Mouse (Mus musculus) Patski (cell line): ENCODE data around the gene Tfcp2. TPM values are rescaled to one million over a fixed set of nuclear protein-coding genes. Genes with fewer than 3 reads are reported as not detected.
"Not testable (repeated sequence)": the region's sequence is repeated elsewhere in the genome, so short reads cannot be mapped to it uniquely, and the experiment has no call there.

Source experiments
- ATAC-seq: fragments of 100-300 bp; one replicate; pipeline ENCODE4 v1.8.0; 2021
- CTCF ChIA-PET: fragments of 350-600 bp; sonication (Branson Sonifier 250); formaldehyde crosslinking; loops from one replicate; lab custom pipeline; 2022; ENCODE audit warnings: inconsistent platforms; lab: Charles Lee
- POLR2A ChIA-PET: fragments of 350-600 bp; sonication (Branson Sonifier 250); formaldehyde crosslinking; loops from one replicate; lab custom pipeline; 2022; ENCODE audit warnings: antibody characterized with exemption, inconsistent platforms; lab: Charles Lee
- DNase-seq: peaks from one replicate; pipeline ENCODE4 v3.0.0-alpha.2; 2011; ENCODE audit warnings: low read depth, low spot score
- H3K27me3 ChIP-seq: fragments of 371-371 bp; one replicate; pipeline ENCODE4 v1.5.1; 2021
- CTCF ChIP-seq: fragments of 100-300 bp; IDR thresholded peaks from one replicate; pipeline ENCODE4 v1.5.1; 2021
- in situ Hi-C: fragments of 300-500 bp; cut with MboI; formaldehyde crosslinking; loops from 3 replicates; pipeline ENCODE4 v1.11.1; 2018; ENCODE audit warnings: low pct_unique_long_range_greater_than_20kb, mixed read lengths
- polyA plus RNA-seq: library from polyadenylated mRNA; unstranded; gene quantifications from one replicate; pipeline ENCODE4 v1.2.3, GENCODE M21; 2021

Tfcp2 gene
- polyA plus RNA-seq, 1 experiment from 2014 or later: 35.2 TPM

- ATAC-seq: no peak
- in situ Hi-C loops: no loop called here
- ChIA-PET POLR2A (no interaction called here), CTCF (no interaction called here)
- no peak for DNase-seq
- no peak for TF ChIP-seq CTCF
- H3K27me3 ChIP-seq: no peaks in the 10 kb centered on the region
These were observed 14.7 kb upstream of the Tfcp2 start for GRCm38 (mm10) chr15:100566531-100566930.

- no peak for DNase-seq
- POLR2A ChIA-PET: no interaction called here
- in situ Hi-C loops: no loop called here
- H3K27me3 ChIP-seq: no peaks in the 10 kb centered on the region
- CTCF ChIA-PET: interaction anchor here (1.5 kb wide), 1 partner anchor 11 kb away, joined by 3 read pairs; no protein-coding TSS in a partner anchor
- ATAC-seq: no peak
- TF ChIP-seq CTCF: no peak
These were observed 6.1 kb upstream of the Tfcp2 start for GRCm38 (mm10) chr15:100557705-100558433.

- no peak for ATAC-seq
- TF ChIP-seq CTCF: no peak
- no peaks in the 10 kb centered on the region for H3K27me3 ChIP-seq
- CTCF ChIA-PET: interaction anchor here (1.5 kb wide), 1 partner anchor 13 kb away, joined by 3 read pairs; no protein-coding TSS in a partner anchor
- POLR2A ChIA-PET: no interaction called here
- no peak for DNase-seq
- in situ Hi-C loops: no loop called here
These were observed 4.6 kb upstream of the Tfcp2 start for GRCm38 (mm10) chr15:100556378-100556777.

GRCm38 (mm10) chr15:100555965-100556364, 4.2 kb upstream of the Tfcp2 start:
- POLR2A ChIA-PET: no interaction called here
- in situ Hi-C loops: no loop called here
- CTCF ChIA-PET: interaction anchor here (1.5 kb wide), 1 partner anchor 13 kb away, joined by 3 read pairs; no protein-coding TSS in a partner anchor
- no peaks in the 10 kb centered on the region for H3K27me3 ChIP-seq
- no peak for TF ChIP-seq CTCF
- DNase-seq (no peak), ATAC-seq (no peak)

GRCm38 (mm10) chr15:100550280-100550679, 1.5 kb downstream of the Tfcp2 start:
- ATAC-seq: no peak
- ChIA-PET POLR2A (interaction anchor here (1.2 to 1.7 kb wide), 2 partner anchors 8 to 59 kb away, joined by 3 to 4 read pairs; no protein-coding TSS in a partner anchor), CTCF (interaction anchor here (0.8 to 1.3 kb wide), 6 partner anchors 12 to 86 kb away, joined by 3 to 7 read pairs (median 3); no protein-coding TSS in a partner anchor)
- no peak for DNase-seq
- TF ChIP-seq CTCF: no peak
- in situ Hi-C loops: no loop called here
- H3K27me3 ChIP-seq: no peaks in the 10 kb centered on the region

- ATAC-seq, CTCF ChIA-PET, in situ Hi-C loops, H3K27me3 ChIP-seq, POLR2A ChIA-PET, DNase-seq: not testable (repeated sequence)
These were observed 8.2 kb downstream of the Tfcp2 start for GRCm38 (mm10) chr15:100543651-100544030.

- ATAC-seq, CTCF ChIA-PET, H3K27me3 ChIP-seq, in situ Hi-C loops, DNase-seq, POLR2A ChIA-PET: not testable (repeated sequence)
These were observed 8.7 kb downstream of the Tfcp2 start for GRCm38 (mm10) chr15:100542876-100543650.

- POLR2A ChIA-PET: interaction anchor here (0.8 kb wide), 1 partner anchor 9 kb away, joined by 3 read pairs; no protein-coding TSS in a partner anchor
- in situ Hi-C loops: no loop called here
- CTCF ChIA-PET: no interaction called here
- DNase-seq (no peak), ATAC-seq (no peak)
- no peak for TF ChIP-seq CTCF
- no peaks in the 10 kb centered on the region for H3K27me3 ChIP-seq
These were observed 10.4 kb downstream of the Tfcp2 start for GRCm38 (mm10) chr15:100541426-100541825.

- ATAC-seq, POLR2A ChIA-PET, DNase-seq, in situ Hi-C loops, CTCF ChIA-PET, H3K27me3 ChIP-seq: not testable (repeated sequence)
These were observed 10.8 kb downstream of the Tfcp2 start for GRCm38 (mm10) chr15:100541001-100541400.

- in situ Hi-C loops: no loop called here
- ATAC-seq (no peak), DNase-seq (no peak)
- ChIA-PET POLR2A (interaction anchor here (1.9 kb wide), 1 partner anchor 76 kb away, joined by 13 read pairs; the partner anchor contains the start of gene Dazap2), CTCF (interaction anchor here (1.1 to 2.4 kb wide), 6 partner anchors 11 to 73 kb away, joined by 3 to 17 read pairs (median 5); no protein-coding TSS in a partner anchor)
- H3K27me3 ChIP-seq: no peaks in the 10 kb centered on the region
- TF ChIP-seq CTCF: no peak
These were observed 12.4 kb downstream of the Tfcp2 start for GRCm38 (mm10) chr15:100539411-100539810.
